Comparison of ENCODE assay signal across 9 mouse cellular contexts in genomic region chr3:58785863-58786262, GRCm38 (mm10). TPM values are rescaled to one million over a fixed set of nuclear protein-coding genes. Genes with fewer than 3 reads are reported as not detected.
DNase-seq lines count a peak whose midpoint lies in the region; ATAC-seq and TF ChIP-seq lines count a peak whose summit lies in the region.
"Had no signal": no experiment of that assay in that cellular context is flagged by ENCODE, and none has a peak within 500 bp of the region (broad histone marks: within the 10 kb centered on the region; RNA-seq: fewer than 3 reads in every experiment).

No protein-coding gene starts in this region.

- no peak for TF ChIP-seq EP300 in ES-Bruce4 (IDR thresholded peaks at IDR 0.05; ENCODE audit: insufficient read depth, low read depth, low read length)

- no peak overlapping the region for H3K4me3 ChIP-seq in ES-Bruce4 (ENCODE audit: low read depth, low read length)
- H3K4me3 ChIP-seq: limb, embryonic 15.5 days had no signal

- ATAC-seq in granulocyte monocyte progenitor cell, adult 5-6 weeks (replicated peaks; ENCODE audit: poor library complexity, severe bottlenecking), result peak; percentile 77
- ATAC-seq in neutrophil, adult 5-6 weeks (ENCODE audit: extremely low read depth, insufficient number of reproducible peaks, low FRiP score, poor library complexity, severe bottlenecking), result peak; percentile 56; the same call in 1 of the 2 replicates
- ATAC-seq in erythroblast, adult 5-6 weeks (replicated peaks; ENCODE audit: low FRiP score, poor library complexity, severe bottlenecking), result no peak

- no peak for TF ChIP-seq POLR2A in ES-Bruce4 (IDR thresholded peaks at IDR 0.05; ENCODE audit: insufficient read depth, low read length)

- H3K9ac ChIP-seq in ES-Bruce4 (ENCODE audit: low read depth, poor library complexity, severe bottlenecking), result no peak overlapping the region
- H3K9ac ChIP-seq: limb, embryonic 15.5 days had no signal

- H3K4me1 ChIP-seq in ES-Bruce4 (ENCODE audit: control insufficient read depth, insufficient read depth, low read length), result no peaks in the 10 kb centered on the region

- no peak overlapping the region for H3K27ac ChIP-seq in ES-Bruce4 (ENCODE audit: insufficient read depth, low read length)
- H3K27ac ChIP-seq: limb, embryonic 15.5 days had no signal

- no peaks in the 10 kb centered on the region for H3K36me3 ChIP-seq in ES-Bruce4 (ENCODE audit: control insufficient read depth, insufficient read depth, low read length, poor library complexity, severe bottlenecking)
- H3K36me3 ChIP-seq: limb, embryonic 15.5 days had no signal

- no peaks in the 10 kb centered on the region for H3K9me3 ChIP-seq in ES-Bruce4 (replicated peaks; ENCODE audit: control insufficient read depth, insufficient read depth, low read length, poor library complexity, severe bottlenecking)
- H3K9me3 ChIP-seq: limb, embryonic 15.5 days had no signal

- peak; percentile 35 to 53 for DNase-seq in adrenal gland, adult 18-20 months (ENCODE audit: low spot score in 2 of 2)
- DNase-seq in embryo, embryonic 11 days, result peak; percentile 77
- DNase-seq in layer of hippocampus, adult 11-12 months (ENCODE audit: low spot score), result peak; percentile 85
- peak; percentile 36 to 49 for DNase-seq in lung, adult 18-20 months

- no peaks in the 10 kb centered on the region for H3K27me3 ChIP-seq in ES-Bruce4 (ENCODE audit: control insufficient read depth, insufficient read depth, low read length, poor library complexity, severe bottlenecking)
- H3K27me3 ChIP-seq: limb, embryonic 15.5 days had no signal

- TF ChIP-seq CTCF in ES-Bruce4 (IDR thresholded peaks at IDR 0.05; ENCODE audit: low read depth, low read length), result peak; percentile 51

RNA-seq across cellular contexts. Expression of gene Mindy4b-ps, which starts 36.2 kb away (rescaled TPM):
- not detected in 2 replicates for polyA plus RNA-seq in ES-Bruce4 (2011; ENCODE audit: insufficient read depth, insufficient read length, low read depth, missing spikeins)
- not detected for total RNA-seq in adrenal gland, adult 18-20 months (2021)
- total RNA-seq in granulocyte monocyte progenitor cell, adult 5-6 weeks (2014; fragmentation: Nextera tagmentation), result not detected in 2 replicates
- not detected in 2 replicates for total RNA-seq in granulocyte monocyte progenitor cell, adult 5-6 weeks (2017)
- not detected in 2 replicates for total RNA-seq in neutrophil, adult 5-6 weeks (2017)
- total RNA-seq in erythroblast, adult 5-6 weeks (2015; ENCODE audit: low replicate concordance), result not detected in 2 replicates
- total RNA-seq in erythroblast, adult 5-6 weeks (2017; ENCODE audit: low replicate concordance), result 0.14 TPM in 1 of 2 replicates, not detected in the other
- polyA plus RNA-seq: limb, embryonic 15.5 days had no signal
